Mouse (Mus musculus): Measurements from ENCODE around the gene Rsph9. TPM values are rescaled to one million over a fixed set of nuclear protein-coding genes. Genes with fewer than 3 reads are reported as not detected.

Rsph9 gene
- total RNA-seq, 2 experiments from 2014 or later = 0.94 to 1.4 TPM

DNA sequence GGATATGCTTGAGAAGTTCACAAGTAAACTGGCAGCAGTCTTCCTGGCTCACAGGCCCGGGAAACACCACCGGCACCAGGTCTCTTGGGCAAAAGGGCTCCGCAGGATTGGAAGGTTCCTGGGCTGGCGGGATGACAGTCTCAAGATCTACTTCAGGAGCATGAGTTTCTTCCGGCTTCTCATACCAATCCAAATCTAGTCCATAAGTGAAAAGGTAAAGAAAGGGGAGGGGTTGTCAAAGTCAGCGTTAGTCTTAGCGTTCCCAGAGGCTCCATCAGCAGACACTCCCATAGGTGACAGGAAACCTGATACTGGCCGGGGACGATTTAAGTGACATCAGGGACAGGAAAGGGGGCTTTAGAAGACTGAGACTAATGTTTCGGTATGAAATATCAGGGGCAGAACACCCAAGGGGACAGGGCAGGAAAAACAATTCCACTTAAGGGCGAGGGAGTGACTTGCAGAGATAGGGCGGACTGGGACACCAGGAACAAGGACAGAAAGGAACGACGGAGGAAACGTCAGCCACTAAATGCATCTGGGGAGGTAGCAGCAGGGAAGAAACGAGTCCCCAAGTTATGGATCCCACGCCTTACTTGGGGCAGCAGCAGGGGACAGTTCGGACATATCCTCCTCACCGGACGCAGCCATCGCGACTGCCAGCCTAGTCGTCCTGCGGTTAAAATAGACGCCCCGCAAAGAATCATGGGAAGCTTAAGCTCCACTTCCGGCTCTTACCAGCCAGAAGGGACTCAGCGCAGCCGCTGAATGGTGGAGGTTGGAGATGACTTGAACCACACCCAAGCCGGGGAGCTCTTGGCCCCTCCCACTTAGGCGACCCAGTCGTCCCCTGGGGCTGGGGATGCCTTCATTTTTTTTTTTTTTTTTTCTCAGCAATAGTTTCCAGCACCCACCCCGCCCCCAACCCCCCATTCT, 9.1 kb upstream of the Rsph9 start, which contains the start of gene Mad2l1bp:
Gene Mad2l1bp (minus strand): TSS at position 707 of the 936 bp plus-strand sequence.
- DNase-seq = peak; percentile 86 to 88
- intact Hi-C loops (cut with DNase I) = no loop called here

DNA sequence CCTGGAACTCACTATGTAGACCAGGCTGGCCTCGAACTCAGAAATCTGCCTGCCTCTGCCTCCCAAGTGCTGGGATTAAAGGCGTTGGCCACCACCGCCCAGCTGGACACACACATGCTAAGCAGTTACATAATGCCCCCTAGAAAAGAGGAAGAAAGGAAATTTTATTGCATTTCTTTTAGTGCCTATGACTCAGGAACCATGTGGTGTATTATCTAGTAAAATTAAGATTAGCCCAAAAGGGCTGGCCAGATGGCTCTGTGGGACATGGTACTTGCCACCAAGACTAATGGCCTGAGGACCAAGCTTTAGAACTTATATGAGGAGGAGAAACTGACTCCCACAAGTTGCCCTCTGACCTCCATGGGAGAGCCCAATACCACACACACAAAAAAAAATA, 4.1 kb downstream of the Rsph9 start:
- intact Hi-C loops (cut with DNase I) = no loop called here
- no peak for DNase-seq

- no peak for DNase-seq
- intact Hi-C loops (cut with DNase I) = no loop called here
Observed at GRCm38 (mm10) chr17:46138563-46139236, 5.3 kb downstream of the Rsph9 start.

DNA sequence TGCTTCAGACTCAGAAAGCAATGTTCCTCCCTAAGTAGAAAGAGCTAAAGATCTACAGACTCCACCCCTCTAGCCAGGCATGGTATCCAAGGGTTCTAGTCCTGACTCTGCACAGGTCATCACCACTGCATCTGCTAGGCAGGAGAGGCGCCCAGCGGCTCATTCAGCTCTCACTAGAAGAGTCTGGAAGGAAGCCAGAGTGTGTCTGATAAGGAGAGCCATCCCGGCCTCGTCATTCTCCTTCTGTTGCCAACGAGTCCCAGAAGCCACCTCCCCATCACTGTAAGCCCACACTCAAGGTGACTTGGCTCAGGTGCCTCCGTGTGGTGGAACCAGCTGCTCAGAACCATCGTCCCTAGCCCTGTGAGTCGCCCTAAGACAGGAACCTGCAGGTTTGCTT, 11.2 kb downstream of the Rsph9 start:
- no peak for DNase-seq
- intact Hi-C loops (cut with DNase I) = loop anchor here (1.0 to 5.0 kb wide), 3 partner anchors 92 to 402 kb away; no protein-coding TSS in a partner anchor

DNA sequence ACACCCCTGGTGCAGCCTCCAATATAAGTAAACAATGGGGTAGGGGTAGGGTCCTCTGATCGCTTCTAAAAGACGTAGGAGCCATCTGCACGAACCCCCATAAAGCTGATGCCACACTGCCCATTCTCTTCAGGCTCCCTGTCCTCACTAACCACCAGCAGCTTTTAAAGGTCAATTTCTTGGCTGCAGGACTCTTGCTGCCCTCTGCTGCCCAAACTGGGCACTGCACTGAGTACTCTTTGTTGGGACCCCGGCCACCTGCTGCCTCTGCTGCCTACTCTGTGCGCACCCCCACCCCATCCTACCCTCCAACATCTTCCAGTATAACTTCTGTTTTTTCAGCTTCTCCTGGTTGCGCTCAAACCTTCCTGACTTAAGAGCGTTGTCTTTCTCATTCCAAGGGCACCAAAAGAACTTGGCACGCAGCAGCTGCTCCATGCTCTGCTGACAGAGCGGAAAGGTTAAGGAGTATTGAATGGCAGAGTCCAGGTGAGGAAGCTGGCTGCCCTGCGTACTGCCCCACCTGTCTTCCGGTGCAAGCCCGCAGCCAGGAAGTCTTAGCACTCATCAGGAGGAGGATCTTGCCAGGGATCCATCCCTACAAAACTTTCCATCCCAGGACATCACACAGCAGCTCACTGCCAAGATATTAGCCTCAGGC, 11.8 kb downstream of the Rsph9 start:
- DNase-seq = peak; percentile 81 to 90
- intact Hi-C loops (cut with DNase I) = loop anchor here (1.0 to 5.0 kb wide), 3 partner anchors 91 to 401 kb away; no protein-coding TSS in a partner anchor

- DNase-seq = peak; percentile 62 to 68
- intact Hi-C loops (cut with DNase I) = loop anchor here (5.0 kb wide), 1 partner anchor 283 kb away; no protein-coding TSS in a partner anchor
Observed at GRCm38 (mm10) chr17:46129741-46130498, 14.1 kb downstream of the Rsph9 start.

- DNase-seq = no peak
- intact Hi-C loops (cut with DNase I) = no loop called here
Observed at GRCm38 (mm10) chr17:46127814-46128493, 16.1 kb downstream of the Rsph9 start.

GRCm38 (mm10) chr17:46126608-46127007, 17.4 kb downstream of the Rsph9 start:
- intact Hi-C loops (cut with DNase I) = no loop called here
- no peak for DNase-seq

GRCm38 (mm10) chr17:46123953-46124700, 19.9 kb downstream of the Rsph9 start:
- DNase-seq = peak; percentile 40 to 58
- intact Hi-C loops (cut with DNase I) = no loop called here

DNA sequence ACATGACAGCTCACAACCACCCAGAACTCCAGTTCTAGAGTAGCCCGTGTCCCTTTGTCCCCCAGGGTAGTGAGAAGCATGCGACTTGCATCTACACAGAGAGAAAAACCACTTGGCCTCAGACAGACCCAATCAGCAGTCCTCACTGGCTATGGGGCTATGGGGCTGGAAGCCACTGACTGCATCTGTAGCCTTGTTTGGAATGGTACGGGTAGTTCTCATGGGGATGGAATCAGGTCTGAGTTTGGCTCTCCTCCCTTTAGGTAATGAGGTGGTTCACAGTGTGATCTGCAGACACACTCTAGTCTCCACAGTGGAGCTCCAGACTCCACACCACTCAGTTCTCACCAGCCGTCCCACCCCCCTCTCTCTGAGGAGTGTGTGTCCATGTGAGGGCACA, 20.7 kb downstream of the Rsph9 start:
- DNase-seq = no peak
- intact Hi-C loops (cut with DNase I) = no loop called here

GRCm38 (mm10) chr17:46122791-46123190, 21.2 kb downstream of the Rsph9 start:
- no peak for DNase-seq
- intact Hi-C loops (cut with DNase I) = no loop called here

DNA sequence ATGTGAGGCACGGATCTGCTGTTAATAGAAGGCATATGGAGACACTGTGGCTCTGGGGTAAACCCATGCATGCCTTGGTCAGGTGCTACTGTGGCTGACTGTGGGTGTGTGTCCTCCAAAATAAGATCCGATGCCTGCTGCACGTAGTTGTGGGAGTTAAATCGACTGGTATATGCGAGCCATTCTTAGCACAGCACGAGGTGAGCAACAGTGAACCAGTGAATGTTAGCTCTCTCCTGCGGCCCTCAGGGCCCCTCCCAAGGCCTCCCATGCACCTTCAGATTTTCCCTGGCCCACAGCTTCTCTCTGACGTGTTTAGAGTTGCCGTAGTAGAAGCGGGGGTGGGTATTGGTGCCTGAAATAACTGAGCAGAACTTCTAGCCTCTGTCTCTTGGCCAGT, 24.4 kb downstream of the Rsph9 start:
- DNase-seq = no peak

GRCm38 (mm10) chr17:46118423-46118850, 25.6 kb downstream of the Rsph9 start:
- intact Hi-C loops (cut with DNase I) = no loop called here
- DNase-seq = peak in 1 of 2 experiments; percentile 4

More for the DNA sequence above, 24.4 kb downstream of the Rsph9 start:
- intact Hi-C loops (cut with DNase I) = no loop called here

- intact Hi-C loops (cut with DNase I) = no loop called here
- DNase-seq = peak in 1 of 2 experiments; percentile 21
Observed at GRCm38 (mm10) chr17:46117623-46118422, 26.2 kb downstream of the Rsph9 start.

DNA sequence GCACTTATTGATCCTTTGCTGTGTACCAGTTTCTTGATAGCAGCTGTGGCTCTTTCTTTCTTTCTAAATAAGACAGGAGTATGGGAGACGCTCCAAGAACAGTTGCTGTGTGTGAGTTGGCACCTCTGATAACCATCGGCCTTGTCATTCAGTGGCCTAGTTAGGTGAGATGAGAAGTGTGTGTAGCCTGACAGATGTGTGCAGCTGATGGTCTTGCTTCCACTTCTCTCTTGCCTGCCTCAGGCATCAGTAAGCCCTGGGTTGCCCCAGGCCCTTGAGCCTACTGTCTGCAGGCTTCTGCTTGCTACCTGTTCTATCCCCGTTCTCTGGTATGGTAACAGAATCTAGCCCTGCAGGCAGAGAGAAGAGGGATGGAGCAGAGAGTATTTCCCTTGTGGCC, 27.1 kb downstream of the Rsph9 start:
- intact Hi-C loops (cut with DNase I) = no loop called here
- peak in 1 of 2 experiments; percentile 2 for DNase-seq

DNA sequence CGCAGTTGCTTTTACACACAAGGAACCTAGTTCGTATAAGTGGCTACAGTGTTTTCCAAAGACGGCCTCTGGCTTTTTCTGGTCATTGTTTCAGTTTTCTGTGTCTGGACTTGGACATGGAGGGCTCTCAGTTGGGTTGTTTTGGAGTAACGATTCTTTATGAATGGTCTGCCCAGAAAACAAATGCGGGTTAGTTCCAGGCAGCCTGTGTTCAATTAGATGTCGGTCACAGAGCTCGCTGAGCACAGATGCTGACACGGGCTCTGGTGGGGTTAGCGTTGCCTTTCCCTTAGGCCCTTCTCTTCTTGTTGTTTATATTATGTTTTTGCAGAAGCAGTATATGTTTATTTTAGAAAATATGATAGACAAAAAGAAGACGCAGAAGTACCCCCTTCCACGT, 27.9 kb downstream of the Rsph9 start:
- no peak for DNase-seq
- intact Hi-C loops (cut with DNase I) = no loop called here

GRCm38 (mm10) chr17:46115489-46115888, 28.5 kb downstream of the Rsph9 start:
- DNase-seq = peak in 1 of 2 experiments; percentile 5
- intact Hi-C loops (cut with DNase I) = no loop called here
